Mouse (Mus musculus): ENCODE data around the gene Palld.

Gene Palld

GRCm38 (mm10) chr8:61695416-61695815, 207.1 kb downstream of the Palld start:
- ATAC-seq (ENCODE audit: insufficient number of reproducible peaks, low FRiP score, low TSS enrichment): no peak

- no peak for ATAC-seq (ENCODE audit: insufficient number of reproducible peaks, low FRiP score, low TSS enrichment)
These were observed 209.6 kb downstream of the Palld start for GRCm38 (mm10) chr8:61692866-61693265.

GRCm38 (mm10) chr8:61692129-61692528, 210.4 kb downstream of the Palld start:
- ATAC-seq (ENCODE audit: insufficient number of reproducible peaks, low FRiP score, low TSS enrichment): no peak

- no peak for ATAC-seq (ENCODE audit: insufficient number of reproducible peaks, low FRiP score, low TSS enrichment)
These were observed 211.1 kb downstream of the Palld start for GRCm38 (mm10) chr8:61691391-61691790.

GRCm38 (mm10) chr8:61687071-61687470, 215.4 kb downstream of the Palld start:
- ATAC-seq (ENCODE audit: insufficient number of reproducible peaks, low FRiP score, low TSS enrichment): no peak

- ATAC-seq (ENCODE audit: insufficient number of reproducible peaks, low FRiP score, low TSS enrichment): no peak
These were observed 216.2 kb downstream of the Palld start for GRCm38 (mm10) chr8:61686340-61686739.

GRCm38 (mm10) chr8:61685280-61685679, 217.2 kb downstream of the Palld start:
- ATAC-seq (ENCODE audit: insufficient number of reproducible peaks, low FRiP score, low TSS enrichment): no peak

- ATAC-seq (ENCODE audit: insufficient number of reproducible peaks, low FRiP score, low TSS enrichment): no peak
These were observed 218.1 kb downstream of the Palld start for GRCm38 (mm10) chr8:61684280-61684939.

- ATAC-seq (ENCODE audit: insufficient number of reproducible peaks, low FRiP score, low TSS enrichment): no peak
These were observed 219.6 kb downstream of the Palld start for GRCm38 (mm10) chr8:61682902-61683301.

- ATAC-seq (ENCODE audit: insufficient number of reproducible peaks, low FRiP score, low TSS enrichment): no peak
These were observed 221.3 kb downstream of the Palld start for GRCm38 (mm10) chr8:61681217-61681616.

- no peak for ATAC-seq (ENCODE audit: insufficient number of reproducible peaks, low FRiP score, low TSS enrichment)
These were observed 225.3 kb downstream of the Palld start for GRCm38 (mm10) chr8:61677227-61677626.

GRCm38 (mm10) chr8:61671151-61671550, 231.3 kb downstream of the Palld start:
- ATAC-seq (ENCODE audit: insufficient number of reproducible peaks, low FRiP score, low TSS enrichment): no peak

GRCm38 (mm10) chr8:61670376-61670775, 232.1 kb downstream of the Palld start:
- ATAC-seq (ENCODE audit: insufficient number of reproducible peaks, low FRiP score, low TSS enrichment): no peak

- ATAC-seq (ENCODE audit: insufficient number of reproducible peaks, low FRiP score, low TSS enrichment): no peak
These were observed 235.6 kb downstream of the Palld start for GRCm38 (mm10) chr8:61666919-61667318.

- ATAC-seq (ENCODE audit: insufficient number of reproducible peaks, low FRiP score, low TSS enrichment): no peak
These were observed 237.5 kb downstream of the Palld start for GRCm38 (mm10) chr8:61665021-61665420.

- ATAC-seq (ENCODE audit: insufficient number of reproducible peaks, low FRiP score, low TSS enrichment): no peak
These were observed 238.3 kb downstream of the Palld start for GRCm38 (mm10) chr8:61664162-61664561.

- ATAC-seq (ENCODE audit: insufficient number of reproducible peaks, low FRiP score, low TSS enrichment): no peak
These were observed 239.7 kb downstream of the Palld start for GRCm38 (mm10) chr8:61662829-61663228.

- ATAC-seq (ENCODE audit: insufficient number of reproducible peaks, low FRiP score, low TSS enrichment): no peak
These were observed 240.9 kb downstream of the Palld start for GRCm38 (mm10) chr8:61661611-61662010.

- no peak for ATAC-seq (ENCODE audit: insufficient number of reproducible peaks, low FRiP score, low TSS enrichment)
These were observed 241.5 kb downstream of the Palld start for GRCm38 (mm10) chr8:61660961-61661360.

- no peak for ATAC-seq (ENCODE audit: insufficient number of reproducible peaks, low FRiP score, low TSS enrichment)
These were observed 250.5 kb downstream of the Palld start for GRCm38 (mm10) chr8:61651955-61652354.

GRCm38 (mm10) chr8:61646195-61646835, 256.2 kb downstream of the Palld start:
- ATAC-seq (ENCODE audit: insufficient number of reproducible peaks, low FRiP score, low TSS enrichment): no peak

GRCm38 (mm10) chr8:61645642-61646041, 256.8 kb downstream of the Palld start:
- no peak for ATAC-seq (ENCODE audit: insufficient number of reproducible peaks, low FRiP score, low TSS enrichment)

Measured in cerebellum, adult (tissue).